ENCODE assay signal across 11 mouse cellular contexts in the genomic region with DNA sequence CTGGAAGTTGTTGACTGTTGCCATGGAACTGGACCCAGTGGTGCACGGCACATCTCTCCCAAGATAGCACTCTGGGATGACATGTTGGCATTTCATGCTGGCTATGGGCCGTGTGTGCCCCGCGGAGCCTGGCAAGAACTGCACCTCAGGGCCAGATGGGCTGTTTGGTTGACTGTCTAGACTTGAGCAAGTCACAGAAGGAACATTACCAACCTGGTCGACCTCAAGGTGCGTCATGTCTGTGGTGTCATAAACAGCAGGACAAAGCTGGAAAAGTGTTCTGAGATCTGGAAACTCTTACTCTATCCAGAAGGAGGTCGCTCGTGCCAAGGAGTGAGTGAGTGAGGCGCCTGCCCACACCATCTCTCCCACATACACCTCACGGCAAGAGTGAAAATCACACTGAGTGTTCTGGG. TPM values are rescaled to one million over a fixed set of nuclear protein-coding genes. Genes with fewer than 3 reads are reported as not detected.
DNase-seq lines count a peak whose midpoint lies in the region; ATAC-seq lines count a peak whose summit lies in the region.
"Had no signal": no experiment of that assay in that cellular context is flagged by ENCODE, and none has a peak within 500 bp of the region (broad histone marks: within the 10 kb centered on the region; RNA-seq: fewer than 3 reads in every experiment).

No protein-coding gene starts in this region.

- no peak overlapping the region for H3K4me2 ChIP-seq in forebrain, embryonic 15.5 days (replicated peaks)
- no peak overlapping the region for H3K4me2 ChIP-seq in forebrain, embryonic 11.5 days (ENCODE audit: low read depth, low read length, severe bottlenecking)
- H3K4me2 ChIP-seq: embryonic facial prominence, embryonic 13.5 days; heart, embryonic 15.5 days had no signal

- no peak overlapping the region for H3K9ac ChIP-seq in forebrain, embryonic 15.5 days (replicated peaks)
- no peak overlapping the region for H3K9ac ChIP-seq in forebrain, embryonic 11.5 days (ENCODE audit: low read length)
- H3K9ac ChIP-seq: embryonic facial prominence, embryonic 13.5 days; heart, embryonic 15.5 days had no signal

- WGBS in forebrain, embryonic 15.5 days = 79% methylated on average over 10 of the region's 10 CpGs
- 91% methylated on average over 10 of the region's 10 CpGs for WGBS in forebrain, embryonic 11.5 days

- no peak; the same call in 1 of the 2 replicates for ATAC-seq in forebrain, embryonic 15.5 days (replicated peaks)
- ATAC-seq in forebrain, embryonic 11.5 days (replicated peaks; ENCODE audit: low FRiP score) = no peak
- ATAC-seq: midbrain, embryonic 16.5 days had no signal

- H3K4me1 ChIP-seq in forebrain, embryonic 15.5 days = peaks cover 13% of the 10 kb centered on the region
- H3K4me1 ChIP-seq in forebrain, embryonic 11.5 days (replicated peaks; ENCODE audit: control insufficient read depth, insufficient read depth, low read length) = no peaks in the 10 kb centered on the region

- H3K27me3 ChIP-seq in forebrain, embryonic 15.5 days = no peaks in the 10 kb centered on the region
- no peaks in the 10 kb centered on the region for H3K27me3 ChIP-seq in forebrain, embryonic 11.5 days (ENCODE audit: control insufficient read depth, insufficient read depth, low read length)
- H3K27me3 ChIP-seq: embryonic facial prominence, embryonic 13.5 days; heart, embryonic 15.5 days had no signal

- no peak for DNase-seq in forebrain, embryonic 11.5 days (ENCODE audit: low spot score)
- peak; percentile 39 for DNase-seq in right cerebral cortex, adult 18-20 months
- DNase-seq in right cerebral cortex, postnatal 4 days = no peak
- DNase-seq in layer of hippocampus, adult 9-11 months = peak; percentile 67
- no peak for DNase-seq in thymus, postnatal 36 days
- DNase-seq in urinary bladder, postnatal 36 days (ENCODE audit: low spot score in 2 of 2) = no peak
- no peak for DNase-seq in ovary, postnatal 14 days (ENCODE audit: low spot score)

- no peak overlapping the region for H3K4me3 ChIP-seq in forebrain, embryonic 15.5 days
- no peak overlapping the region for H3K4me3 ChIP-seq in forebrain, embryonic 11.5 days (ENCODE audit: low read depth, low read length)
- H3K4me3 ChIP-seq: embryonic facial prominence, embryonic 13.5 days; heart, embryonic 15.5 days had no signal

- H3K9me3 ChIP-seq in forebrain, embryonic 15.5 days = no peaks in the 10 kb centered on the region
- H3K9me3 ChIP-seq in forebrain, embryonic 11.5 days (ENCODE audit: control insufficient read depth, low read length) = no peaks in the 10 kb centered on the region; the same call in 1 of the 2 replicates
- H3K9me3 ChIP-seq: embryonic facial prominence, embryonic 13.5 days; heart, embryonic 15.5 days had no signal

- no peaks in the 10 kb centered on the region for H3K36me3 ChIP-seq in forebrain, embryonic 15.5 days
- H3K36me3 ChIP-seq in forebrain, embryonic 11.5 days (ENCODE audit: control insufficient read depth, insufficient read depth, low read length) = no peaks in the 10 kb centered on the region
- H3K36me3 ChIP-seq: embryonic facial prominence, embryonic 13.5 days; heart, embryonic 15.5 days had no signal

- peak overlapping the region; percentile 19 for H3K27ac ChIP-seq in forebrain, embryonic 15.5 days (replicated peaks)
- no peak overlapping the region for H3K27ac ChIP-seq in forebrain, embryonic 11.5 days (ENCODE audit: low read depth, low read length)
- H3K27ac ChIP-seq: heart, embryonic 15.5 days had no signal

RNA-seq across cellular contexts. Expression of gene Parvg, which starts 42.8 kb away (rescaled TPM):
- polyA plus RNA-seq in forebrain, embryonic 15.5 days (2015; fragmentation: Nextera tagmentation; extraction: Ambion mirVana) = 0.75 and 1.0 TPM in 2 replicates
- polyA plus RNA-seq in forebrain, embryonic 11.5 days (2014; fragmentation: Nextera tagmentation; extraction: Ambion mirVana) = 0.35 and 0.56 TPM in 2 replicates

Comparison
In these comparisons a context has a peak if more than half of its experiments do, and no peak if none do; other contexts are left out.
1. DNase-seq: peak in right cerebral cortex, adult 18-20 months (single experiment) and layer of hippocampus, adult 9-11 months (single experiment); none in forebrain, embryonic 11.5 days (single experiment), right cerebral cortex, postnatal 4 days (single experiment), thymus, postnatal 36 days (0 of 2), urinary bladder, postnatal 36 days (0 of 2) and ovary, postnatal 14 days (single experiment).